Mouse (Mus musculus) ZHBTc4 (cell line): ENCODE measurements around the gene Nfrkb.

Experiments
- DNase-seq: peaks from one replicate; pipeline ENCODE4 v3.0.0-alpha.2; 2011; ENCODE audit warnings: low read depth, low spot score

Nfrkb gene

DNA sequence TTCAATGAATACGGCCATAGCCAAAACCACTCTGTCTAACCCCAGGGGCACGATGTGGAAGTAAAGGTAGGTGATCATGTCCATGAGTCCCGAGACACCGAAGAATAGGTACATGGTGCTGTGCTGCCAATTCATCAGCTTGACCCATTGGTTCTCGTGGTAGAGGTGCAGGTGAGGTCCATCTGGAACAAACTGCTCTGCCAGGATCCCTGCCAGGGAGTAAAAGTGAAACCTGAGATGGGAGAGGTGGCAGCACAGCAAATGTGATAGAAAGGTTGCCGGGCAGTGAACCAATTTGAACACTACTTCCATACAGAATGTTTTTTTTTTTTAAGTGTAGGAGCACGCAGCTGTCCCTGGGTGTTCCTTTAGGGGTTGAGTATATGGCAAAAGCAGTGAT is 43.0 kb downstream of the Nfrkb start:
- DNase-seq, result no peak

DNA sequence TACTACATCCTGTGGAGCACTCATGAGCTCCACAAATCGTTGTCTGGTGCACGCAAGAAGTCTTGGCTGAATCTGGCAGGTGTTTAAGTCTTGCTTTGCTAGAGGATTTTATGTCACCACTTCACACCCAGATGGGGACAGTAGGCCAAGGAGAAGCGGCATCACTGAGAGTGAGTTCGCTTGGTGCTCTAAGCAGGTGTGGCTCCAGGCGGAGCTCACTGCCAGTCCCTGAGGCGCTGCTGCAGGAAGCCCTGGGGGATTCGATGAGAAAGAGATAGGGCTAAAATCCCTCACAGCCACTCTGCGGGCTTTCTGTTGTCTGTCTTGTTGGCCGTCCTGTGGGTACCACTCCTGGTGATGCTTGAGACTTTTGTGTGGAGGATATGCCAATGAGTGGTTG is 44.0 kb downstream of the Nfrkb start:
- no peak for DNase-seq

DNA sequence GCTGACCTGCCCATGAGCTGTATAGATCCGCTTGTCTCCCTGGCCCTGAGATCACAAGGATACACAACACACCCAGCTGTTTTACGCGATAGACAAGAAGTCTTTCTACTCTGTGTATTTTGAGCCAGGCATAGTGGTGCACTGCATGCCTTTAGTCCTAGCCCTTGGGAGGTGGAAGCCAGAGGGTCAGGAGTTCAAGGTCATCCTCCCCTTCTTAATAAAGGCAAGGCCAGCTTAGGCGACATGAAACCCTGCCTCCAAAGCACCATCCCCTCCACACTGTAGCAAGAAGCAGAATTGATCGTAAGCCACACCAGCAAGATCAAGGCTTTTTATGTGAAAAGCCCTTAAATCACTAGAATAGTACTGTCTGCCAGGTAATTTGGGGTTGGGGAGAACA is 45.8 kb downstream of the Nfrkb start:
- DNase-seq, result peak; percentile 69

DNA sequence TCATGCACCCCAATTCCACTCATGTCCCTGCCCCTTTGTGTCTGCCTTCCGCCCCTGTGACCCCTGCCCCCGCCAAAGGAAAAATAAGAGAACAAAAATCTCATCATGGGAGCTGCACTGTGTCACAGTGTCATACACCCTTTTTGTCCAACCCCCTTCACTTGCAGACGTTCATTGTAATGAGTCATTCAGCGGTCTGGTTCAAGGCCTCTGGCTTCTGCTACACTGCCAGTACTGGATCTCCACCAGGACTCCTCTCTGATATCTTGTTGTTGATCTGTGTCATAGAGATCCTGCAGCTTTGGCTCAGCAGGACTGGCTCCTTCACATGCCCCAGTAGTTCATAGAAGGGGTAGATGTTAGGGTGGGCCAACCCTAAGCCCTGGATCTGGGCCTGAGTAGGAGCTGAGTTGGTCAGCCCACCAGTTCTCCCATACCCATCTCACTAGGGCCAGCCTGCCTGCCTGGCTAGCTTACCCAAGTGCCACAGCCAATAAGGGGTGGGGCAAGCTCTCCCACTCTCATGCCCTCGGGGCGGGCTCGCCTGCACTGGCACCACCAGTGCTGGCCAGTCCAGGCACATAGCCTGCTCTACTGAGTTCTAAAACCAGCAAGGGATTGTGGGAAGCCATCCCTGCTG is 46.5 kb downstream of the Nfrkb start:
- peak; percentile 35 for DNase-seq

DNA sequence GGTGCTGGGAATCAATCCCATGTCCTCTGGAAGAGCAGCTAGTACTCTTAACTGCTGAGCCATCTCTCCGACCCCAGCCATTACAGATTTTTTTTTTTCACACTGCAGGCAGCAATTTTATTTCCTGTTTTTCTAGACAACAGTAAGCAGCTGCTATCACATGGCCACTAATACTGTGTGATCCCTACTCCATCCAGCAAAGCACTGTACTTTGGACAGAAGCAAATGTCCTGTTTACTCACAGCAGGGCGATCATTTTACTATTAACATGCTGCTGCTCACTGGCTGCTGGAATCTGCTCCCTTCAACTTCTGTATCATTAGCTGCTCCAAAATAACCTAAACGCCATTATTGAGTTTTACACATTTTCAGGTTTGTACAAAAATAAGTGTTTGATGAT is 47.4 kb downstream of the Nfrkb start:
- DNase-seq, result no peak

DNA sequence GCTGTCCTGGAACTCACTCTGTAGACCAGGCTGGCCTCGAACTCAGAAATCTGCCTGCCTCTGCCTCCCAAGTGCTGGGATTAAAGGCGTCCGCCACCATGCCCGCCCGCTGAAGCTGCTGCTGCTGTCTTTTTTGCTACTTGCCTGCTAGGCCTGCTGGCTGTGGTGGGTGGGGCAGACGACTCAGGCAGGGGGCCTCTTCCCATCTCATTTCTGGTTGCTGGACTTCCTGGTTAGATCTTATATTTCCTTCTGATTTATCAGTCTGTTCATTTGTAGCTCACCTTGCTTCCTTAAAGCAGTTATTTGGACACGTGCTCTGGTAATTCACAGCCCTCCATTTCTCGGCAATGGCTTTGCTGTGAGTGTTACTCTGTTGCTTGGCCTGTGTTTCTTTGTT is 49.4 kb downstream of the Nfrkb start:
- DNase-seq, result peak; percentile 64

DNA sequence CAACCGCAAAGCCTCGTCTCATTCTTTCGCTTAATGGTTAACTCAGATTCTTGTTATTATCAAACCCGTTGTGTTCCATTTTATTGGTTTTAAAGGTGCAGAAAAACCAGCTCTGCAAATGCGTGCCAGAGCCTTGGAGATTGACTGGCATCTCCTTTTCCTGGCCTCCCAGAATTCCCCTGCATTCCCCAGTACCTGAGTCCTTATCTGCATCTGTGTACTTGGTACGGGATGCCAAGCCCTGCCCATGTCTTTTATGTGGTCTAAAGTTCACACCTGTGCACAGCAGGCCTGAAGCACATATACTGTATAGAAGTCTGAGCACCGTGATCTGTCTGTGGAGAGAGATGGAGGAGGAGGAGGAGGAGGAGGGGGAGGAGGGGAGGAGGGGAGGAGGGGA is 51.9 kb downstream of the Nfrkb start:
- DNase-seq, result peak; percentile 58

DNA sequence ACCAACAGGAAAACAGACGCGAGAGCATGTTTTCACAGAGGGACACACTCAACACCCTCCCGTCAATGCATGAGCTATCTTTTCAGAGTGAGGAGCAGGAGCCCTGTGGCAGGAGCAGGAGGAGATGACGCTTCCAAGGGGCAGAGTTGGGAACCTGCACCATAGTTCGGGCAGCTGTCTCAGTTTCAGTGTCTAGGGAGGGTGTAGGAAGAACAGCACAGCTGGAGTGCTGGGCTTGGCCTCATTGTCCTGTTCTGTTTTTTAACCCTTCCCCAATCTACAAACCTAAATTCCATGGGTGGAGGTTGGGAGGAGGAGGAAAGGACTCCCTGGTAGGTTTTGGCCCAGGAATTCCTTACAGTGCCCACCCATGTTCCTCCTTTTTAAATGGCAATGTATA is 52.8 kb downstream of the Nfrkb start:
- peak; percentile 94 for DNase-seq

DNA sequence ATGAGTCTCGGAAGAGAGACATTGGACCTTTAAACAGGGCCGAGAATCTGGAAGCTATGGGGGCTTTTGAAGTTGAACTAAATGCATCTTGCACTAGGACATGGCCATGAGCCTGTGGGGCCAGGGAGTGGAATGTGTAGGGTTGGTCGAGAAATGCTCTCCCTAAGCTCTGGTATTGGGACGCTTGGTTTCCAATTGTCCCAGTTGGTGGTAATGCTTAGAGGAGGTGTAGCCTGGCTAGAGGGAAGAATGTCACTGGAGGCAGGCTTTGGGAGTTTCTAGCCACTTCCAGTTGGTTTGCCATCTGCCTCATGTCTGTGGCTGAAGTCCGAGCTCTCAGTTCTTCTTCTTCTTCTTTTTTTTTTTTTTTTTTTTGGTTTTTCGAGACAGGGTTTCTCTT is 53.3 kb downstream of the Nfrkb start:
- DNase-seq, result peak; percentile 88

DNA sequence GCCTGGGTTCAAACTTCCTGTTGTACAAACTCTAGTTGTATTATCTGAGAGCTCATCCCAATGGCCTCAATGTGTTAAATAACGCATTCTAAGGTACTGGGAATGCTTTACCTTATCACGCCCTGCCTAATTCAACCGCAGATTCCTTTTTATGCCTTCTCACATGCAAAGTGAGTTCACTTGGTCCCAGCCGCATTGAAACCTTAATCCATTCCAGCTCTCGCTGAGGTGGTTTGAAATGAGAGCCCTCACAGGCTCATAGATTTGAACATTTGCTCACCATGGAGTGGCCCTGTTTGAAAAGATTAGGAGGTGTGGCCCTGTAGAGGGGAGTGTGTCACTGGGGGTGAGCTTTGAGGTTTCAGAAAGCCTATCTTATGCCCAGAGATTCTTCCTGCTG is 54.4 kb downstream of the Nfrkb start:
- DNase-seq, result peak; percentile 50

DNA sequence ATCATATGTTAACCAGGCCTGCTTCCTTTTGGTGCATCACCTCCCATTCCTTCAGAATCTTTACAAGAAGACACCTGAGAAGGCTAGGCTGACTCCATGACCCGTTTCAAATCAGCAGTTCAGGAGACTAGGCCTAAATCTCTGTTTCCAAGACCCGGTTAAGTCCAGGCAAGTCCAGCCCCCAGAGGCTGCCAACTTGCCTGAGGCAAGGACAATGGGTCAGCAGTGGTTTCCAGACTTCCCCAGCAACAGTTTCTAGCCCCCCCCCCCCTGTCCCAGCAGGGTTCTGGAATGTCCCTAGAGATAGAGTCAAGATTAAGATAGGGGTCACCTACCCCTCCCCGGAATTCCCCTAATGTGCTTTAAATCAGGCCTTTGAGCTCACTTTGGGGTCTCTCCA is 55.5 kb downstream of the Nfrkb start:
- peak; percentile 36 for DNase-seq

DNA sequence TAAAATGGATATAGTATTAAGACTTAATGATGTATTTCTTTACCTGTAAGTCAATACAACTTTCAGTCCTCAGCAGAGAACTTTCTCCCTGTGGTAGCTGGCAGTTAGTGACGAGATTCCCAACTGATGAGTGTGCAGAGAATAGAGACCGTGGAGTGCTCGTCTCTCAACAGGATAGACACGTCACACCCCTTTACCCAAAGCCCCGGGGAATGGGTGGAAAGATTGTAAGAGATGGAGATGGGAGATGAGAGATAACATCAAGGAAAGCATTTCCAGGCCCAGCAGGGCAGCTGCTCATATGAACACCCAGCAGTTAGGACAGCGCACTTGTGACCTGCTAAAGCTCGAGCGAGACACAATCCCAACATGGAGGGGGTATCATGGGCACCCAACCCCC is 58.2 kb downstream of the Nfrkb start:
- peak; percentile 23 for DNase-seq

DNA sequence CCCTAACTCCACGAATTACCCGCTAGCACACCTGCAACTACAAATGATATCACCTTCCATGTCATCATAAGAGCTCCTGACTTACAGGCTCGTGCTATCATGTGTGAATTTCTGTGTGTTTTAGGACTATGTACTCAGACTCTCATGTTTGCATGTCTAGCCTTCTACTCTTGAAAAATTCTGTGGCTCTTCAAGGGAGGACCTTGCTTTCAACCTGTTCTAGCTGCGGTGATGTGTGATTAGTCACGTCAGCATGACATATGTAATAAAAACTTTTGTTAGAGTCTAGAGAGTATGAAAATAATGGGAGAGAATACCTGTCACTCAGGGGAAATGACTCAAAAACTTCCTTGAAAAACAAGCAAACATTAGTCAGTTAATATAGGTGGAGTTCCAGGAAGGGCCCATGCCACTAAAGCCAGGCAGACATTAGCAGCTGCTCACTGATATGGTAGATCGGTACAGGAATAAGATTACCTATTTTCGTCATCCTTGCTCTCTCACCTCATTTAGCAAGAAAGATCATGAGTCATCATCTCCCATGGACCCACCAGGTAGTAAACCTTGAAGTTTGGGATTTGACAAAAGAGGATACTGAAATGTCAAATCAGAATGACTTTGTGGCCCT is 63.3 kb downstream of the Nfrkb start:
- DNase-seq, result peak; percentile 44

DNA sequence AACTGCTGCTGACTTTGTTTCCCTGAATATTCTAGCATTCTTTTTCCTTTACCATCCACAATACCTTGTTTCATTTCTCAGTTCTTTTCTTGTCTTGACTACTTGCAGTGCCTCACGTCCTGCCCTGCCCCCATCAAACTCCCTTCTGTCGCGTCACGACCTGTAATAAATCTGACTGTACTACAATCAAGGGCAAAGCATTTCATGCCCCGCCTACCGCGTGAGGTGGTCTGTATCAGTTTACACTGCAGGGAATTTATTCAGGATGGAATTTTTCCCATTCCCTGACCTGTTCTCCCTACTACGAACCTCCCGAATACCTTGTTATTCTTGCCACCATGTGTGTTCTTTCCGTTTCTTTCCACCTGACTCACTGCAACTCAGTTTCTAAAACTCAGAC is 66.2 kb downstream of the Nfrkb start:
- no peak for DNase-seq

DNA sequence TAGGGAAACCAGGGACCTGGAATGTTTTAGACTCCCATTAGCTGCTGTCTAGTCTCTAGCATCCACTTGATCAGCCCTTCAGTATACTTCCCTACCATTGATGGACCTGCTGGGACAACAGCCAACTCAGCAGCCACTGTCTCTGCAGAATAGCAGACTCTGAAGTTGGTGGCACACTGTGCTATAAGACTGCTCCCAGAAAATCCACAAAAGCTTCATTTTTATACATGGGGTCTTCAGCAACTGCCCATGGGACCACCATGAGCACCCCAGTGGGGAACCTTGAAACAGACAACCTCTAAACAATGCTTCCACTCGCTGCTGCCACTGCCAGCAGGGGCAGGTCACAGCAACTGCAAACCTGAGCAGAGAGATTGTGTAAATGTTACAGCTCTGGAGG is 68.4 kb downstream of the Nfrkb start:
- no peak for DNase-seq

DNA sequence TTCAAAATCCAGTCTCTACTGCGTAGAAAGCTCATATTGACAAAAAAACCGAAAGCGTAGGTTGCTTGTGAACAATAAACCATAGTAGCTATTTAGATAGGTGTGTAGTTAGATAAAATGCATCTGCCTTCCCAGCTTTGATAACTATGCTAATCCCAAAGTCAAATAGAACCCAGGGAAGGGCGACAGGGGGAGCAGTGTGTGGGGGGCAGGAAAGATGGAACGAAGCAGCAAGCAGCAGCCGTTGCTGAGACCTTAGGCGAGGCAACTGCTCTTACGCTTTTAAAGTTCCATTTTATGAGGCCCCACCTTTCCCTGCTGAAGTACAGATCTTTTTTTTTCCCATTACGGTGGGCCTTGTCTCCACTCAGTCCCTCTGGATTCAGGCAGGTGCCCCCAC is 77.2 kb downstream of the Nfrkb start:
- DNase-seq, result no peak

DNA sequence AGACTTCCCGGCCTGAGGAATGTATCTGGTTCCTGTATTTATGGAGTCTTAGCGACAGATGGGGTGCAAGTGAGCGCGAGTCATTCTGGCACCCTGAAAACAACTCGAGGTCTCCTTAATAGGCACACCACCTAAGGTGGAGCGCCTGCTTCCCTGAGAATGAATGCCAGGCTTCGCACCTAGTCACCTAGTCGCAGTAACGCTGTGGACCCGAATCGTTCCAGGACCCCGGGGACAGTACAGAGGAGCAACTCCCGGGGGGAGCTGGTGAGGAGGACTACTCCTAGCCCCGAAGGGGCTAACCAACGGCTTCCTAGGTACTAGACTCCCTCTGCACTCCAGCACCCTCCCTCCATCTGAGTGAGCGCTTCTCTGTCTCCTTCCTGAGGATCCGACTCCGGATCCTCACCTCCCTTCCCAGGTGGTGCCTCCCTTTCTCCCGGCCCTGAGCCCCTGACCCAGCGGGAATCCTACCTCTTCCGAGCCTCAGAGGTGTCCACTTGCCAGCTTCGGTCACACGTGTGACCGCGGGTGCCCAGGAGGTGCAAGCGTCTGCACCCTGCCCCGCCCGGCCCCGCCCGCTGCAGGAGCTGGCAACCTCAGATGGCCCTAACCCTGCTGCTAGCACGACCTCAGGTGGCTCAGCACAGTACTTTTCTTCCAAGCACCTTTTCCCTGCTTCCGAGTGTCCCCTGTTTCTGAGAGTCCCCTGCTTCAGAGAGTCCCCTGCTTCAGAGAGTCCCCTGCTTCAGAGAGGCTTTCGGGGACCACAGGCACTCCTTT is 77.9 kb downstream of the Nfrkb start, which contains the start of gene Tmem45b:
TSS of gene Tmem45b (minus strand) at position 771 of the 783 bp plus-strand sequence.
- DNase-seq, result peak; percentile 24
